Mouse (Mus musculus) urinary bladder, postnatal 36 days (tissue): ENCODE data around the gene Isg20l2.
"Not testable (repeated sequence)": the region's sequence is repeated elsewhere in the genome, so short reads cannot be mapped to it uniquely, and the experiment has no call there.

Experiments
- DNase-seq, 2 experiments: peaks; one replicate each; pipeline ENCODE4 v3.0.0; 2022; ENCODE audit warnings: low spot score in 2 of 2, mixed read lengths in 1 of 2

Gene Isg20l2

DNA sequence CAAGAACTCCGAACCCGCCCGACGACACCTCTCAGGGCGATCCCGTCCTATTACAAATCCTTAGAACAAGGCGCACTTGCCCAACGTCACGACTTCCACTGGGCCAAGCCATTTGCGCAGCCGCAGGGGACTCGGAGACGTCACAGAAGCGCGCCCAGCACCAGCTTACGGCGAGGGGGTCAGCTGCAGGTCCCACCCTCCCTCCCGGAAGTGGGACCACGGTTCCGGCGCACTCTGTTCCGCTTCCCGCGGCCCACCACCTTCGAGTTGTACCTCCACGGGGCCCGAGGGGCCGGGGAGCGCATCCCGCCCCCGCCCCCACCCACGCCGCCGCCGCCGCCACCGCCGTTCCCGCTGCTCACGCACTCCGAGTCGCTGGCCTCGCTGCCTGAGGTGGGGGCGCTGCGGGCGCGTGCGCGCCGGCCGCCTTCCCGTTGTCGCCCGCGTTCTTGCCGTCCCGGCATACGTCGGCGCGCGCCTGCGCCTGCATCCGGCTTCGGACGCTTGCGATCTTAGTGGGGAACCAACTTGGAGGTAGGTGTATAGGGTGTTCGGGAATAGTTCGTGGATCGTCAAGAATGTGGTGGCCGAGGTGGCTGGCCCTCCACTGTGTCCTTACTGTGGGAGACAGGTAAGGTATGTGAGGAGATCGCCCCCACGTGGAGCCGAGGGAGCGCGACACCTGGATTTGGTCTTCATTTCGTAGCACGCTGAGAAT, at the start of gene Isg20l2, which contains the start of gene Rrnad1:
TSS of gene Isg20l2 (plus strand) at position 237 of the 718 bp plus-strand sequence.
TSS of gene Rrnad1 (minus strand) at position 640 of the 718 bp plus-strand sequence.
- DNase-seq = peak; percentile 95 to 97

DNA sequence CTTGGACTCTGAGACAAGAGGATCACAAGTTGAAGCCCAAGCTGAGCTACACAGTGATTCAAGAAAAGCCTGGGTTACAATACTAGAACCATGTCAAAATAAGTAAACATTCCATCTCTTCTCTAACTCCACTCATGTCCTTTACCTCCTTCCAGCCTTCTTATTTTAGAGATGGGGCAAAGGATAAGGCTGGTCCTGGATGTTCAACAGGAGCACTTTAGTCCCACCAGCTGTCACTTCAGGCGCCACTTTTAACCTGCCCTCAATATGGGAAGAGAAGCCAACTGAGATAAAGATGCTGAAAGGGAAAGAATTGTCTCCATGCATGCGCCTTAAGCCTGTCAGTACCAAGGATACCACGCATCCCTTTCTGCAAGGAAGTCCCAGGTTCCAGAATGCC, 45.8 kb upstream of the Isg20l2 start:
- DNase-seq = no peak

DNA sequence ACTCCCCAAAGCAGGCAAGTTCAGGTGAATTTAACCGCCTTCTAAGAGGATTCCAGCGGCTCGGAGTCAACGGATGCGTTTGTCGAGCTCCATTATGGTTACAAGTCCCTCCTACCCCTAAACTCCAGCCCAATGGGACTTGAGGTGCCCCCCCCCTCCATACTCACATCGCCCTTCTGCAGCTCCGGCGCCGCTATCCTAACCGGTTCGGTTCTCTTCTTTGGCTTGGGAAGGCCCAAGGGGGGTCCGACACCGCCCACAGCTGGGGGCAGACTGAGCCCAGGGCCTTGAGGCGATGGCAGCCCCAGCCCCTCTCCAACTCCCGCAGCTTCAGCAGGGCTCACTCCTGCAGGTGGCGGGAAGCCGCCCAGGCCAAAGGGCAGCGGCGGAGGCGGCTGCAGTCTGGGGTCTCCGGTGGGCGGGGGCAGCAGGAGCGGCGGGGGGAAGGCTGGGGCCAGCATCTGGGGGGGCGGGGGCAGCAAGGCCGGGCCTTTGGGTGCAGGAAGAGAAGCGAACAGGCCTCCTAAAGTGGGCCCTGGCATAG, 45.3 kb upstream of the Isg20l2 start:
- DNase-seq = peak in 1 of 2 experiments; percentile 19

DNA sequence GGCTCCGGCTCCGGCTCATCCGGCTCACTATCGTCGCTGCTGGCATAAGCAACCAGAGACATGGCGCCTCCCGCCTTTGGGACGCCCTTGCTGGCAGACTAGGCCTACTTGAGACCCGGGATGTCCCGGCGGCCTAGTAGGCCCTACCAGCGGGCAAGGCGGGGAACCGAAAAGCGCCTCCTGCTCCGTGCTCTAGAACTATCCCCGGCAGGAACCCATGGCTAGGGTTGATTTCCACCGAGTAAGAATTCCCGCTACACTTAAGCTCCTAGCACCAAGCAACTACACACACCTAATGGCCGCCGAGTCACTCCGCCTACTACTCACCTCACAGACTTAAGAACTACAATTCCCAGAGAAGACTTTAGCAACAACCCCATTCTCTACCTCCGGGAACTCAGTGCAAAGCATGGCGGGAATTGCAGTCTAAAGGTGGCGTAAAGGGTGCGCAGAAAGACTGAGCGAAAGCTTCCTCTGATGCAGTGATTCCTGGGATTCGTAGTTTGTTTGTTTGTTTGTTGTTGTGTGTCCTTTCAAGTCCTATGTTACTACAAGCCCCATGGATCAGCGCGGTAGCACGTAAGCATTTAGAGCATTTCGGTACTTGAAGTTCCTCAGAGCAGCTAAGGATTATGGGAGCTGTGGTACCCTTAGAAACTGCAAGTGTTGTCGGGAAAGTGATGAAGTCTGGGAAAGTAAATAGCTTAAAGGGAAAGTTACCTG, 44.7 kb upstream of the Isg20l2 start, which contains the start of gene Prcc:
TSS of gene Prcc (minus strand) at position 328 of the 723 bp plus-strand sequence.
- DNase-seq = peak; percentile 83 to 89

DNA sequence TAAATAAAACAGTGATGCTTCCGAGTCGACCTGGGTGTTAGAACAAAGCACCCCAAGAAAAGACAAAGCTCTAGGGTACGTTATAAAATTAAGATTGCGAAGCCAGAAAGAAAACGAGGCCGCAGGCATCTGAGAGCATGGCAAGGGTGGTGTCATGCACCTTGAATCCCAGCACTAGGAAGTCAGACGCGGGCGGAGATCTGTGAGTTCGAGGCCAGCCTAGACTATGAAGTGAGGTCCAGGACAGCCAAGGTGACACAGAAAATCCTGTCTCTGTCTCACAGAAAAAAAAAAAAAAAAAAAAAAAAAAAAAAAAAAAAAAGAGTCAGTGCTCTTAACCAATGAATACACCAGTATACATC, 44.1 kb upstream of the Isg20l2 start:
- DNase-seq = no peak

DNA sequence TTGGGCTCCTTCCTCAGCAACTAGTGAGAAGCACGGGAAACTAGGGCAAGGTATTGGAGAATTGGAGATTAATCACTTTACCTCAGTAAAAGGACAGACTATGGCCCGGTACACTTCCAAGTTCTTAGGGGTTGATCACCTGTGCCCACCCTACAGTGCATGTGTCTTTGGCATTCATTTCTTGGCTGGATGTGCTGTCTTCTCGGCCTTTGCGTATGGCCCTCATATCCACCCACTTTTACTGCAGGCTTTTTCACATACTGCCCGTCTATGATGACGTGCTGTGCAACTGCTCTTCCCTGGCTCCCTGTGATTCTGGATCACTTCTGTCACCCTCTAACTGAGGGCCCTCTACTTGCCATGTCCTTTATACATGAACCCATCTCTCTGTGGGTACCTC, 43.7 kb upstream of the Isg20l2 start:
- DNase-seq = no peak

DNA sequence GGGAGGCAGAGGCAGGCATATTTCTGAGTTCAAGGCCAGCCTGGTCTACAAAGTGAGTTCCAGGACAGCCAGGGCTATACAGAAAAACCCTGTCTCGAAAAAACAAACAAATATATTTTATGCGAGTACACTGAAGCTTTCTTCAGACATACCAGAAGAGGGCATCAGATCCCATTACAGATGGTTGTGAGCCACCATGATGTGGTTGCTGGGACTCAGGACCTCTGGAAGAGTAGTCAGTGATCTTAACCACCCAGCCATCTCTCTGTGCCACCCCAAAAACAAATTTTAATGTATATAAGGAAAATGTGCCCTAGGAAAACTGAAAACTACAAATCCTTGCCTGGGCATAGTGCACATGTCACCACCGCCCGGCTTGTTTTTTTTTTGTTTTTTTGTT, 42.7 kb upstream of the Isg20l2 start:
- DNase-seq = not testable (repeated sequence)

DNA sequence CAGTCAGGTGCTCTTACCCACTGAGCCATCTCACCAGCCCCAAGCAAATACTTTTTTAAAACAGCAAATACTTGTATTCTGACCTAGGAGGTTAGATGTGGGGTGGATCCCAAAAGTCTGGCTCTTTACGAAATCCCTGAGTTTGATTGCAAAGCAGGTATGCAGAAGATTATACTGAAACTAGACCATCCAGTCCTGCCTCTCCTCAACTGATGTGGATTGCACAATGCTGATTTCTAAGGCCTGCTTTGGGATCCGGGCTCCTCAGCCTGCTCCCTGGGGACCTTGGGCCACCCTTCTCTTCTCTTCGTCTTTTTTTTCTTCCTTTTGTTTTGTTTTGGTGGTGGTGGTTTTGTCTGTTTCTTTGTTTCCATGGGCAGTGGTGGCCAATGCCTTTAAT, 38.6 kb upstream of the Isg20l2 start:
- no peak for DNase-seq

DNA sequence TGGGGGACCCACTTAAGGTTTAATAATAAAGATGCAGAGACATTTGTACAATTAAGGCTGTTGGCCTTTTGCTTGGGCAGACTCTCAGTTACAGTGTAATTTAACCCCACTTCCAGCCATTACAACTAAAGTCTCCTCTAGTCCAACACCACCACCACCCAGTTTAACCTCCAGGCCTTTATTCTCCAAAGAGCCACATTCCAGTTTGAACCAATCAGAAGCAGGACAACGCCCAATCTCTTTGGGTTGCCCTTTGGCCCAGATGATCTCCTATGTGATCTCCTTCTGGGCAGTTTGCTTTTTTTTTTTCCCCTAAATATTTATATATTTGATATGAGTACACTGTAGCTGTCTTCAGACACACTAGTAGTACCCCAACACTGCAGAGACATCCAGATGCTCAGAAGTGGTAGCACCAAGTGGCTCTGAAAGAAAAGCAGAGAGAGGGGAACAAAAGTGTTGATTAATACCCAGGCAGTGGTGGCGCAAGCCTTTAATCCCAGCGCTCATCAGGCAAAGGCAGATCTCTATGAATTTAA, 36.7 kb upstream of the Isg20l2 start:
- DNase-seq = no peak

DNA sequence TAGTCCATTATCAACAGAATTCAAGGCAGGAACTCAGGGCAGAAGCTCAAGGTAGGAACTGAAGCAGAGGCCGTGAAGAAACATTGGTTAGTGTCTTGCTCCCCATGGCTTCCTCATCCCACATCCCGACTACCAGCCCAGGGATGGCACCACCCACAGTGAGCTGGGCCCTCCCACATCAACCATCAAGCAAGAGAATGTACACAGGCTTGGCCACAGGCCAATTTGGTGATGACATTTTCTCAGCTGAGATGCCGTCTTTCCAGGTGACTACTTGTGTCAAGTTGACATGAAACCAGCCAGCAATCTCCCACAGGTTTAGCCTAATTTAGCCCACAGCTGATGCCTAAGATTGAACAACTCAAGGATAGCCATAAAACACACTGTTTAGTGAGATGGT, 30.8 kb upstream of the Isg20l2 start:
- no peak for DNase-seq

DNA sequence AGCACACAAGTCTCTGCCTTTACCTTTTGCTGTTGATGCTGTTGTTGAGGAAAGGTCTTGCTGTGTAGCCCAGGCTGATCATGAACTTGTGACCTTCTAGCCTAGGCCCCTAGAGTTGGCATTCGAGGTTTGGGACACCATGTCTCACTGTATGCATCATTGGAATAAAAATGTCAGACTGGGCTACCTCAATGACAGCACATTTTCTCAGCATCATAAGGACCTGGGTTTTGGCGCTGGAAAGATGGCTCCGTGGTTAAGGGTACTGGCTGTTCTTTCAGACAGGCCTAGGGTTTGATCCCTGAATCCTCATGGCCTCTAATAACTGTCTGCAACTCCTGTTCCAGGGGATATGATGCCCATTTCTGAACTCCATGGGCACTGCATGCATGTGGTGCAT, 30.3 kb upstream of the Isg20l2 start:
- no peak for DNase-seq

DNA sequence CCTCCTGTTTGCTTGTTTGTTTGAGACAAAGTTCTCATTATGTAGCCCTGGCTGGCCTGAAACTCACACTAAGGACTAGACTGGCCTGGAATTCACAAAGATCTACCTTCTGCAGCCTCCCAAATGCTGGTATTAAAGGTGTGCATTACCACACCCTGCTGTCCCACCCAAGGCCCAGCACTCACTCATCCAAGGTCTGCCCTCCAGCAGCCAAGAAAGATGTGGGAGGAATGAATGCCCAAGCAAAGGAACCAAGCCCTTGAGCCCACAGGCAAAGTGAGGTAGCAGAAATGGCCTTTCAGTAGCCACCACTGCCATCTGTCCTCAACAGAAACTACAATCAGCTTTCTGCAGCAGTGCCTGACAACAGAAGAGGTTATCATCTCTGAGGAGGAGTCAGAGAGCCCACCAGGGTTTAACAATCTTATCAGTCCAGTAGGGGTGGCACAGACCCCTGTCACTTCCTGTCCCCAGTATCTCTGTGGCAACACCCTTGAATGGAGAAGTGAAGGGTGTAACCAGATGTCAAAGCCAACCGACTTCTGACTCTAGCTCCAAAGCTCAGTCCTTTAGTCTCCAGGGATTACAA, 29.0 kb upstream of the Isg20l2 start:
- DNase-seq = no peak

DNA sequence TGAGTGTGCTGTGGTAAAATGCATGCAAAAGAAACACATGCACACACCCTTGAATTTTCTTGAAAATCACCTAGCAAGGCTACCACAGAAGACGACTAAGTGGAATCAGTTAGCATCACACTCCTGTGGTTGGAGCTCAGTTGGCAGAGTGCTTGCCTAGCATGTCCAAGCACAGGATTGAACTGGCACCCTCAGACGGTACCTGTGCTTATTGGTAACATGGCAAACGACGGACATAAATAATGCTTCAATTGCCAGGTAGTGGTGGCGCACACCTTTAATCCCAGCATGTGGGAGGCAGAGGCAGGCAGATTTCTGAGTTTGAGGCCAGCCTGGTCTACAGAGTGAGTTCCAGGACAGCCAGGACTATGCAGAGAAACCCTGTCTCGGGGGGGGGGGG, 28.2 kb upstream of the Isg20l2 start:
- not testable (repeated sequence) for DNase-seq

DNA sequence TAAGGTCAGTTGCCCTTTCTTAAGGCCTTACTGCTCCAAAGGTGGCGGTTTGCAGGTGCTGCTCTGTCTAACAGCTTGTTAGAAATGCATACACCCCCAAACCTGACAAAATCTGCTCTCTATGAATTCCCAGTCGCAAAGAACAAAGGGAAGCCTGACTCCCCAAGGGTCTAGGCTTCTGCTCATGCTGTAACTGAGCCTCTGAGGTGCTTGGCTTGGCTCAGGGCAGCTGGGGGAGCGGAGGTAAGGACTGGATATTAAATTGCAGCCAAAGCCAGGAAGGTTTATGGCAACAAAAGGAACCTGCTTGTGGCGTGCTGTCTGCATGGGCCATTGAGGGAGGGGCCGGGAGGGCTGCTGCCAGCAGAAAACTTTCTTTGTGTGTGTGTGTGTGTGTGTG, 26.3 kb upstream of the Isg20l2 start:
- no peak for DNase-seq

DNA sequence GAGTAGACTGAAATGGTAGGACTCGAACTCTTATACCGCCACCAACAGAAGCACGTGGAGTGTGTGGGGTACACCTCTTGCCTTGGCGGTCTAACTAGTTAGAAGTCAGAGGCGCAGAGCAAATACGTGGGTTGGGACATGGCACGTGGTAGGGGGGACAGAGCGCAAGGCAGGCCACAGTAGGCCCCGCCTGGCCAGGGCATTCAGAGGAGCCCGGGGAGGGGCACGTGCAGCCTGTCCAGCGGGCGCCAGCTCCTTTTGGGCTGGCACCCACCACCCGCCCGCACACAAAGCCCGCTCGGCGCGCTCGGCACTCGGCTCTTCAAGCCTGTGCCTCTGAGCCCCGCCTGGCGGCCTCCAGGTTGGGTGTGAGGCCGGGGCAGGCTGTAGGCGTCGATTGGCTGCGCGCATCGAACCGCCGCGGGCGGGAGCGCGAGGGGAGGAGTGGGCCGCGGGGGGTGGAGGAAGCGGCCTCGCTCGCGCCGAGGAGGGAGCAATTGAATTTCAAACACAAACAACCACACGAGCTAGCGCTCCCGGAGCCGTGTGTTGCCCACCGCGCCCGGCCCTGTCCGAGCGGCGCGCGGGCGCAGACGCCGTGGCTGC, 24.1 kb upstream of the Isg20l2 start, which contains the start of gene Hdgf:
TSS of gene Hdgf (plus strand) at position 442 of the 606 bp plus-strand sequence.
- peak; percentile 89 to 93 for DNase-seq

DNA sequence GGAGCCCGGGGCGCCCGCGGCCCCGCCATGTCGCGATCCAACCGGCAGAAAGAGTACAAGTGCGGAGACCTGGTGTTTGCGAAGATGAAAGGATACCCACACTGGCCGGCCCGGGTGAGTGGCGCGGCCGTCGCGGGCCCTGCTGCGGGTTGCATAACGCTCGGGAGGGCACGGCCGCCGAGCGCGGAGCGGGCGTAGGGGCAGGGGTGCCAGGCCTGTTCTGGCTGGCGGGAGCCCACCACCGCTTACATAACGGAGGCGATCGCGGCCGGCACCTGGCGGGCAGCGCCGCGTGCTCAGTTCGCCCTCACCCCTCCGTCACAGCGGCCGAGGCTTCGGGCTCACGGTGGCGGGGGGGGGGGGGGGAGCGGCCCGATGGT, 23.5 kb upstream of the Isg20l2 start:
- peak in 1 of 2 experiments; percentile 59 for DNase-seq

DNA sequence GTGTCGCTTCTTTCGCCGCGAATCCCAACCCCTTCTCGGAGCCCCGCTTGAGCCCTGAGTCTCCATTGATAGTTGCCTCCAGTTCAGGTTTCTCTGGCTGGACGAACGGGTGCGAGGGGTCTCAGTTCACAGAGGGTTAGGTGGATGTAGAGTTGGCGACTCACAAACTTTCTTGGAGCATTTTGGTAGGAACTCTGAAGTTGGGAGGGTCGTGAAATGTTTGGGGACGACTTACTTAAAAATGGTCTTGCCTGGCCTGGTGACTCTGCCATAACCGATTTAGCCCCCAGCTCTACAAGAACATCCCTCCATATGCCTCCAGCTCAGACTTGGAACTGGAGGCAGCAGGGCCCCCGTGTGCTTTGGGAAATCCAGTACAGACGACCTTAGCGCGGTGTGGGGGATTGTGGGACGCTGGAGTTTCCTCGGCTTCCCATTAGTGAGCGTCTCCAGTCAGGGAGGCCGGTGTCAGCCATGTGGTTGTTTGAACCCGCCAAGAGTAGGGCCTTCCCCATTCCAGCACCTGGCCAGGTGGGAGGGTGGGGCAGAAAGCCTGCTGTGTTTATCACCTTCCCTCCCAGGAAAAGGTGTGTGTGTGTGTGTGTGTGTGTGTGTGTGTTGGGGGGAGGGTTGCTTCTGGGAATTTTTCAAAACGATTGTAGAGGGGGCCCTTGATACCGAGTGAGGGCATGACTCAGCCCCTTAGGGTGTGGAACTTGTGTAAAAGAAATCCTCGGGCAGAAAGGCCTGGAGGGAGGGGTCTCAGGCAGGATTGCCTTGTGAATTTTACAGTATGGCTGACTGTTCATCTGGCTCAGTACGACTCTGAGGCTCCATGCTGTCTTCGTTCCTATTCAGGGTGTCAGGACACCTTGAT, 22.9 kb upstream of the Isg20l2 start:
- peak; percentile 44 to 51 for DNase-seq

DNA sequence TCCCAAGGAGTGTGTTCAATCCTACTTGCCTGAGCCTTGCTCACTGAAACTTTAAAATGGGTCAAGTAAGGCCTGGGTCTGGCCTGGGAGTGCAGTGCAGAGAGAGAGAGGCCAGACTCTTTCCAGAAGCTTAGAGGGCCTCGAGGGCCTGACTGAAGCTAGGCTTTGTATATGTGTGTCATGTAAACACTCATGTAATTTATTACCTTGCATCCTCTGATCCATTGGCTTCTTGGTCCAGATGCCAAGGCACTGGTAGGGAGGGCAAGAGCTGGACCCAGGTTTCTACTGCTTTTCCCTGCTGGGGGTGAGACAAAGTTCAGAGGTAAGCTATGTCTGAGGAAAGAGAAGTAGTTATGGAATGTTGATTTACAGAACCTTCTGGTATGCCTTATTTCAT, 22.2 kb upstream of the Isg20l2 start:
- DNase-seq = no peak

DNA sequence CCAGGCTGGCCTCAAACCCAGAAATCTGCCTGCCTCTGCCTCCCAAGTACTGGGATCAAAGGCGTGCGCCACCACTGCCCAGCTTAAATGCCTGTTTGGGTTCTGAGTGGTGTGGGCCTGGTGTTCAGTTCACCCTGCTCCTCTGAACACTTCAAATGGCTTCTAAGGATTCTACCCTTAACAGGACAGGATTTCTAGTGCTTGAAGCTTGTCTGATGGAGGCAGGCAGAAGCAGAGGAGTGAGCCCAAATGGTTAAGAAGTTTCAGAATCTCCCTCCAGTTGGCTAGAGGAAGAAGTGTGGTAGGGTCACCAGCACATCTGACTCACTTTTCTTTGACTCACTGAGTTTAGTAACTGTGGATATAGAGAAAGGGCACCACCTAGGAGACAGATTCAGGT, 20.7 kb upstream of the Isg20l2 start:
- no peak for DNase-seq

DNA sequence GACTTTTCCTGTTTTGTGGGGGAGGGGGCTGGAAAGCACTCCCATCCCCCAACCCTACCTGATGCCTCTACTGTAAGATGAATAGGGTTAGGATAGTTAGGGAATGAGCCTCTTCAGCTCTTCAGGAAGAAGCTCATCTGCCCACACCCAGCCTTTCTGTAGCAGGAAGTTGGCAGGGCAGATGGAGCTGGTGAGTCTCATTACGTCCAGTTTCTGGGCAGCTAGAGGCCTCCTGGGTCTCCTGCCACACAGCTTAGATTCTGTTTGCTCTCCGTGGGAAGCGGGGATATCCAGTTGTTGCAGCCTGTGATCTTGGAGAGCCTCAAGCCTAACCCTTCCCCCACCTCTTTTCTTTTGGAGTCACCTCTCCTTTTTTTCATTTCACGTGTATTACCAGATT, 20.2 kb upstream of the Isg20l2 start:
- DNase-seq = no peak
